Mouse (Mus musculus): ENCODE measurements at regions not wholly inside any gene's neighbourhood (a gene's known extent, or its start where the extent isn't known, plus 50 kb on each side); places are given as distances from the start of the nearest gene placed in this dataset.

DNA sequence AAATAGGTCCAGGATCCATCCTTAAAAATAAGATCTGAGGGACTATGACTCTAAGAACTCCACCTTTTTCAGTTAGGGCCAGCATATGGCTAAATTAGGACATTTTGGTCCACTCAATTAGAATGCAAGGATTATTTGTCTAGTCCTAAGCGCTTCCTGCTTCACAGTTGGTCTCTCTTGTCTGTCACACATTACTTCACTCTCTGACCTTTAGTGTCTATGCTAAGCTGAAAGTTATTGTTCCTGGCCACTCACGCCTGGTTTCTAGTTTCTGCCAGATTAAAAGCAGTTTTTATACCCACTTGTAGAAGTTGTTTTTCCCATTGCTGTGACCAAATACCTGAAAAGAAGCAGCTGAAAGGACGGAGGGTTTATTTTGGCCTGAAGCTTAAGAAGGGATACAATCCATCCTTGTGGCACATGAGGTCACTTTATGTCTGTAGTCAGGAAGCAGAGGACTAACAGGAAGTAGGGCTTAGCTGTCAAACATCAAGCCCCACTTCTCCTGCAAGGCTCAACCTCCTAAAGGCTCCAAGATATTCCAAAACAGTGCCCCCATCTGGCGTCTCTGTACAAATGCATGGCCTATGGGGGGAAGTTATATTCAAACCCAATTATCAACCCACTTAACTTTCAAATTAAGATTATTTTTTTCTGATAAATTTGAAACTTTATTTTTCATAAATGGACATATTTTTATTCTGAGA, 195.3 kb upstream of the Gm5148 start:
- DNase-seq (ENCODE audit: low read depth, low spot score), result peak; percentile 45

DNA sequence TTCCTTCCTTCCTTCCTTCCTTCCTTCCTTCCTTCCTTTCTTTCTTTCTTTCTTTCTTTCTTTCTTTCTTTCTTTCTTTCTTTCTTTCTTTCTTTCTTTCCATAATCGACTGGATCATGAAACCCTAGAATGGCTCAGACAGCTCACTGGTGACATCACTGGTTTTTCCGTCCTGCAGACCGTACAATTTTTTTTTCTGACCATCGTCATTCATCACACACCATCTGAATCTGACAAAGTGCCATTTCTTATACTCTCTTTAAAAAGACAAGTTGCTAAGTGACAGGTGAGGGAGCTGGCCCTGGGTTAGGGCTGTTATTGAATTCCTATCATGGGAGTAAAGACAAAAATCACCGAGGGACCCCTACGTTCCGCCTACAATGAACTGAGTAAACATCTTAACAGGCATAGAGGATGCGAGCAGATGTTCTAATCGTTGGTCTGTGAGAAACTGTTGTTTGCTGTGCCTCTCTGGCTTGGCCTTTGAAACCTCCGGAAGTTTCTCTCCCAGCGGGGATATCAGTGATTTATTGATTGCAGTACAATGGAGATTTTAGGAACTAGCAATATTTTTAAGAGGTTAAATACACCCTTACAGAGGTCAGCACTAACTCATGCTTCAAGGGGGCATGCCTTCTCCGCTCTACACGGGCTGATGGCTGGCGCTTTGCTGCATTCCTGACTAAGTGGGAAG, 192.6 kb upstream of the Gm5148 start:
- DNase-seq (ENCODE audit: low read depth, low spot score), result peak; percentile 22

DNA sequence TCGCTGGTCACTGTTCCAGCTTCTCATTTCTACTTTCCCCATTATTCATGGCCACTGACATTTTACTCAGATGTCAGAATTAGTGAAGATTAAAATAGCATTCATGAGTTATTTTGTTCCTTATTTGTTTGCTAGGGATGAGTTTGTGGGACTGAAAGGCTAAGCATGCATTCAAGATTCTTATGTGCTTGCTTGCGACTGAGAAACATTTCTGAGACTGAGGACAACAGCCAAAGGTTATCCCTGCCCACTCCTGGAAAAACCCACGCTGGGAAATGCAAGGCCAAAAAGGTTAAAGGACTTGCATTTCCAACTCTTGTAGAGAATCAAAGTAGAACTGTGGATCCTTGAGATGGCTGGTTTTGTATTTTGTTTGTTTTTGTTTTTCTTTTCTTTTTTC, 192.0 kb upstream of the Gm5148 start:
- no peak for DNase-seq (ENCODE audit: low read depth, low spot score)

DNA sequence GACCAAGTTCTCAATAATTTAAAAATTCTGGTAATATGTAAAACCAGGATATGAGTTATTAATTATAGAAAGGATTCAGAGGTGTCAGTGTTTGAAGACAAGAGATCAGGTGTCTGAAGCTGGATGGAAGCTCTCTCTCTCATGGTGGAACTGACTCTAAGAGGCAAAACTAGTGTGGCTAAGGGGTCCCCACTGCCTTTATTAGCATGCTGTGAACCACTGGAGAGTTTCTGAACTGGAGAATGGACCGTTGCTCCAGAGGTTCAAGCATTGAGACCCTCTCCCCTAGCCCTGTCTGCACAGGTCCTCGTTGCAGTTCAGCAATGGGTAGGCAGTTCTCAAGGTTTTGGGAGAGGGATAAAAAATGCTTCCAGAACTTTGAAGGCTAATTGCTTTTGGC, 191.4 kb upstream of the Gm5148 start:
- DNase-seq (ENCODE audit: low read depth, low spot score), result no peak

DNA sequence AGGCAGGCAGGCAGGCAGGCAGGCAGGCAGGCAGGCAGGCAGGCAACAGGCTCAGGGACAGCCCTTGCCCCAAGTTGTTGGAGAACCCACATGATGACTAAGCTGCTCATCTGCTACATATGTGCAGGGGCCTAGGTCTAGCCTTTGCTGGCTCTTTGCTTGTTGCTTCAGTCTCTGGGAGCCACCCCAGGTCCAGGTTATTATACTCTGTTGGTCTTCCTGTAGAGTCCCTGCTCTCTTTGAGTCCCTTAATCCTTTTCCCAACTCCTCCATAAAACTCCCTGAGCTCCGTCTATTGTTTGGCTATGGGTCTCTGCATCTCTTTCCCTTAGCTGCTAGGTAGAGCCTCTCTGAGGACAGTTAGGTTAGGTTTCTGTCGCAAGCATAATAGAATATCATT, 189.8 kb upstream of the Gm5148 start:
- DNase-seq (ENCODE audit: low read depth, low spot score), result no peak

DNA sequence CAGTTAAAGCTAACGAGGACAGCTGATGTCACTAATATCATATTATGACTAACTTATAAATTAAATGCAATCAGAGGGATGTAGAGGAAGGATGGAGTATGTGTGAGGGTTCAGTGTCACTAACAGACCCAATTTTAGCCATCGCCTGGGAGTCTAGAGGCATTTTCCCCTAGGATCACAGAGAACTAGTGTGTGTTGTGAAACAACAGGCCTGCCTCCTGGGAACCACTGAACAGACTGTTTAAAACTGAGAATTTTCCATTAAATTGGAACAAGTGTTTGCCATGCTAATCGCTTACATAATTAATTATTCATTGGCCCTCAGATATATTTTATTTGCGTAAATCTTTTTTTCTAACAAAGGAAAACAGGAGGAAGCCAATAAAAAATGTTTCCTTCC, 185.5 kb upstream of the Gm5148 start:
- DNase-seq (ENCODE audit: low read depth, low spot score), result no peak

DNA sequence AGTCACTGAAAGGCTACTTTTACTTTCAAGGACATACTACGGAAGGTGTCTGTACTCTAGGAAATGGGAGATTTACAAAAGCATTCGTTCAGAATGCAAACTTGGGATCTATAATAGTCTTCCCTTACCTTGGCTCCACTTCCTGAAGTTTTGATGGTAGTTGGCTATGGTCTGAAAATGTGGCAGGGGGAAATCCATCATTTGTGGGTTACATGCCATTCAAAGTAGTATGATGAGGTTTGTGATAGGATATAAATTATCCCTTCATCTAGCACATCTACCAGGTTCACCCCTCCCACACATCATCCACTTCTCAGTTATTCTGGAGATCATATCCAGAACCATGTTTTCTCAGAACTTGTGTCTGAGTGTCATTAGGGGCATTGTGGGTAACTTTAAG, 184.7 kb upstream of the Gm5148 start:
- DNase-seq (ENCODE audit: low read depth, low spot score), result no peak

DNA sequence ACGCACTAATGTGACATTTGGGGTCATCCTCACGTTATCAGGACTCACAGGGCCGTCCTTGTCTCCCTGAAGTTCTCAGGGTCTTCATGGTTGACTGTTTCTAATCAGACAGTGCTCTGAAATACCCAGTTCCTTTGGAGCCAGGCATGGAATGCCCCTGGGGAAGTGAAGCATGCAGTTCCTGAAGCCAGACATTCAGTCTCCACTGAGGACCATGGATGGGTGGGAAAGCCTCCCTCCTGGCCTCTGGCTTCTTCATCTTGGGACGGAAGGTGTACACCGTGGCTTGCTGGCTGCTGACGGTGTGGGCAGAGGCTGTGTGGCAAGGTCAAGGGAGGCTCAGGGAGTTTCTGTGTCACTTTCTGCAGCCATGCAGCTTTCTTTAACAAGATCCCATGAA, 184.2 kb upstream of the Gm5148 start:
- DNase-seq (ENCODE audit: low read depth, low spot score), result no peak

DNA sequence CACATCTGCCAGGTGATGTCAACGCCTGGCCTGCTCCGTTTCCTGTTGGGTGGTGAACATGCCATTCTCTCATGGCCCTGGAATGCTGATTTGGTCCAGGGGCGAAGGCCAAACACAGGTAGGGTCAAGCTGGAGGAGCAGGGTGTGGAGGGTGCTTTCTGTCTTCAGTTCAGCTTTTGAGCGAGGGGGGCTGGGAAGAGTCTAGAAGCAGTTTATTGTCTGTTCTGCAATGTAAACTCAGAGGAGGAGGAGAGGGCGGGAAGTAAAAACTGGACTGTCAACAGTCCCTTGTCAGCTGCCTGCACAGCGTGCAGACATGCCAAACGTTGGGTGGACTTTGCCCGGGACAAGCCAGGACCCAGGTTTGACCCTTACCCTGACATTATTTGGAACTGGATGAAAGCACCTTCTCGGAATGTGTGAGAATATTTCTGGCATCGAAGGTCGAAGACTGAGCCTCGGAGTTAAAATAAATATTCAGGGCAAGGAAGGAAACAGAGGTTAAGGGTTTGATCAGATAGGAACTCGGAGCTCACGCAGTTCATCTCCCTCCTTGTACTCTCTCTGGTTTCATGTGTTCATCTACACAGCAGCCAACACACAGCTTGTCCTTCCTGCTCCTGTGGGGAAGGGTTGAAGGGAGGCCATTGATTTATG, 183.3 kb upstream of the Gm5148 start:
- peak; percentile 18 for DNase-seq (ENCODE audit: low read depth, low spot score)

DNA sequence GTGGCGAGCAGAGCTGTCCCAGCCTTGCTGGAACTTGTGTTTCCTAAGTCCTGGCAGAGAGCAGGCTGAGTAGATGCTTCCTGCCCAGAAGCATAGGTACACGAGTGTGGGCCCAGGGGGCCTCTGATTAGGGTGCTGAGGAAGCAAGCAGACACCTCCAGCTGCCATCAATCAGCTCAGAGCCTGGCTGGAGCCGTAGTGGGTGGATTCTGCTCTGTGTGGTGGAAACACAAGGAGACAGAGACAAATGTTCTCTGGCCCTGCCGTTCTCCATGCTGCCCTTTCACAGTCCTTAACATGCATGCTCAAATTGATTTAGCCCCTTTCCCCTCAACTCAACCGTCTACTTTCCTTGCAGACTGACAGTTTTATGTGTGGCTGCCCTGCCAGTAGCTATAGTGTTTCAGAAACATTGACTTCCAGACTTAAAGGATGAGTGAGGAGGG, 182.5 kb upstream of the Gm5148 start:
- peak; percentile 10 for DNase-seq (ENCODE audit: low read depth, low spot score)

DNA sequence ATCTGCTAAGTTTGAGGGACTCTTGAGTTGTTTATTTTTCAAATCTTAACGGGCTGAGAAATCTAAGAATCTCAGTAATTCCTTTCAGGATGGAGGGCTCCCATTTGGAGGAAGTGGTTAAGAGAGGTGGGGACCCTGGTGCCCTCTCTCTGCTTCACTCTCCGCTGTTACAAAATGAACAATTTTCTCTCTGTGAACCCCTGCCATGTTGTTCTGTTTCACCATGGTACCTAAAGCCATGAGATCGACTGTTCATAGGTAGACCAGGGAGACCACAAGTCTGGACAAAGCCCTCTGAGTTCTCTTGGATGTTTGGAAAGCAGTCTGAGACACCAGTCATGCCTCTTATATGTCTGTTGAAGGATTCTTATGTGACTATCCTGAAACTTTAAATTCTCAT, 179.9 kb upstream of the Gm5148 start:
- no peak for DNase-seq (ENCODE audit: low read depth, low spot score)

DNA sequence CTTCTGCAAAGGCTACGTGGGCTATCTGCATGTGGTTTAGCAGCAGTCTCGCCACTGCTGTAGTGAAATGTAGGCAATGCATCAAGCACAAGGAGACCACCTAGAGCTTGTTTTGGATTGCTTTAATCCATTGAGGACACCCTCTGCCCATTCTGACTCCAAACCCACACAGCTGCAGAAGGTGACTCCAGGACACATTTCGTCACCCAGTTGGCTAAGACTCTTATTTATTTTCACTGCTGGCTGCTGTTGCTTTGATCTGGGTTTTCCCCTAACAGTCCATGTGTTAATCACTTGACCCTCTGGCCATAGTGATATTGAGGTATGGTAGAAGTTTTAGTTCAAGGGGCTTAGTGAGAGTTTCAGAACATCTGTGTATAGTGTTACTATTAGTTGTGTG, 179.2 kb upstream of the Gm5148 start:
- DNase-seq (ENCODE audit: low read depth, low spot score), result no peak

DNA sequence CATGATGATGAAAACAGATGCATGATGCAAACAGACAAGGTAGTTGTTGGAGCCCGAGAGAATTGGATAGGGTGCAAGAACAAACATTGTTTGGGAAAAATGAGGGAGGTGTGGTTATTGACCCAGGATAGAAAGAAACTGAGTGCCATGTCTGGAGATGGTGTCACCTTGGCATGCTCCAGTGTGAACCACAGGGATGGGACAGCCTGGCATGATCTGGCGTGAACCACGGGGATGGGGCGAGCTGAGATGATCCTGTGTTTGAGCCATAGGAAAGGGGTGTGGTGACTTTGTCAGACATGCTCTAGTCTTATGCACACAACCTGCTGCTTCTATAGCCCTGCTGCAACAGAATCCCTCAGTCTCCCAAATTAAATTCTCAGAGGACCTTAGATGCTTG, 178.7 kb upstream of the Gm5148 start:
- no peak for DNase-seq (ENCODE audit: low read depth, low spot score)

DNA sequence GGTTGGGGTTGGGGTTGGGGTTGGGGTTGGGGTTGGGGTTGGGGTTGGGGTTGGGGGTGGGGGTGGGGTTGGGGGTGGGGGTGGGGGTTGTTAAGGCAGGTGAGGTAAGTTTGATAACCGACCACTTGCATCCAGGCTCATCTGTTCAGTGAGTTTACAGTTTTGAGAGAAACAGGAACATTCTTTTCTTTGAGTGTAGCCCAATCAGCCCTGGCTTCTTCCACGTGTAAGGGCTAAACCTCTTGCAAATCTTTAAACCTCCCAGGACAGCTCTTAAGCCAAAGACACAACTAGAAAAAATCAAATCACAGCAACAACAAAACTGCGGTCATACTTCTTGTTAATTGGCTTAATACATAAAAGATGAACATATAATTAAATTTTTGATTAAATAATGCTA, 173.1 kb upstream of the Gm5148 start:
- no peak for DNase-seq (ENCODE audit: low read depth, low spot score)

DNA sequence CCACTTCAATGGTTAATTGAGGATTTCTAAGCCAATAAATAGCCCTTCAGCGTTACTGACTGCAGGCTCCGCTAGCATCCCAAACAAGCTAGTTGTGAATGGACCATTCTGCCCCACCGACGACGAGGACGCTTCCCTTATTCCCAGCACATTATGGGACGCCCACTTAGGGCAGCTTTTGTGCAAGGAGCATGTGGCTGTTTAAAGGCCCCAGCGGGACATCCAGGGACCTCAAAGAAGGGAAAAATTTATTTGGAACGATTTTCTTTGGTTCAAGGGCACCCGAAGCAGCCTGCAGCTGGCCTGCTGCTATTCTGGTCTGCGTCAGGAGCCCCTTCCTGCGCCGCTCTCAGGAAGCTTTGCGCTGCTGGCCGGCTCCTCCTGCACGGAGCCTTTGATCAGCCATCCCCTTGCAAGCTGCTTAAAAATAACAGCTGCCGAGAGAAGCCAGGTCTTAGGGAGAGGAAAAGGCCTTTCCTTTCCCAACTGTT, 172.6 kb upstream of the Gm5148 start:
- DNase-seq (ENCODE audit: low read depth, low spot score), result no peak

DNA sequence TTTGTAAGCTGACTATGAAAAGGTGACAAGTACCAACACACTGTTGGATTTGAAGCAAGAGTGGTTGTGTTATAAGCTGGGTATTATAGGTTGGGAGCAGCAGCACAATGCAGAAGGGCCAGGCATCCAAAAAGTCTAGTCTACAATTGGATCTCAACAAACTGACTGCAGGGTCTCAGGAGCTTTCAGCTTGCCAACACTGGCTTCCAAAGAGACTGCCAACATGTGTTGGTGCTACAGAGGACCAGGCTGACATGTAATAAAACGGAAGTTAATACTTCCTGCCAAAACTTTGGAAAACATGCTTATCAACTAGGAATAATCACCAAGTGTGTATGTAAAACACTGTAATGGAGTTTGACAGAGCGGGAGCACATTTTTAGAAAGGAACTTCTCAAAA, 170.3 kb upstream of the Gm5148 start:
- DNase-seq (ENCODE audit: low read depth, low spot score), result no peak

DNA sequence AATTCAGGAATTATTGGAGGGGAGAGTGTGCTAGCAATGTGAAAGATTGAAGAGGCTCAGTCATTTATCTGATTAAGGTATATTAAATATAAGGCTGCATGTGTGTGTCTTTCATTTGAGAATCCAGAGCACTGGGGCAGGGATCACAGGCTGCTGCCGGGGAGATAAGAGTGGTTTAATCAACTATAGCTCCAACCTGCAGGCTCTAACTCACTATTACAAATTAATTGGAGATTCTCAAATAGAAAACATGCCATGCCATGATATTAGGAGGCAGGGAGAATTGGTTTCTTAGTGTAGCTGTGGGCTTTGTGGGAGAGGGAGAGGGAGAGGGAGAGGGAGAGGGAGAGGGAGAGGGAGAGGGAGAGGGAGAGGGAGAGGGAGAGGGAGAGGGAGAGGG, 165.9 kb upstream of the Gm5148 start:
- no peak for DNase-seq (ENCODE audit: low read depth, low spot score)

DNA sequence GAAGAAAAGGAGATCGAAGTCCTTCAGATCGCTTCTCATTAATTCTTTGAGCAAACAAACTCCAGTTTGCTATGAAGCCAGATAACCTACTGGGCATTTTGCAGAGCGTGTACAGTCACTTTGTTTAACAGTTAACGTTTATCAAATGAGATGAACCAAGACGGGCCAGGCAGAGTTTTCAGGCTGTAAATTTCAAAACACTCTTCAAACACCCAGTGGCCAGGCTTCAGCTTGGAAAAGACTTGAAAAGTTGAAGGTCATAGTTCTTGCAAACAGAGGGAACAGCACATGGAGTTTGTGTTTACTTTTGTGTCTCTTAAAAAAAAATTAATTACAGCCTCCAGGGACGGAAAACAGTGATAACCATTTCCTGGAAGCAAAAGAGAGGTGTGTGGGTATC, 164.2 kb upstream of the Gm5148 start:
- no peak for DNase-seq (ENCODE audit: low read depth, low spot score)

DNA sequence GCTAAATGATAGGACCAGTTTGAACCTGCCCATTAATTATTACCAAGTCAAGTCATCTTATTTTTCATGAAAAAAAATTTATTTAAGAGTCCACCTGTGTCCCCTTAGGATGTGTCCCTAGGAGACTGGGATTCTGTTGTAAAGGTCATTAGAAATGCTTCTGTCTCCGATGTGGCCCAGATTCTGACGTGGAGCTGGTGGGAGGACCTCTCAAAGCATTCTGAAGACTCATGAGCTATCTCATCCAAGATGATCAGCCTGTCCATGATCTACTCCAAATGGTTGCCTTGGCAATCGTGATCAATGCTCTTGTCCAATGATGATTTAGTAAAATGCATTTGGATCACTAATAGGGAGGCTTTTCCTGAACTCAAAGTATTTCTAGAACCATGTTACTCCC, 163.4 kb upstream of the Gm5148 start:
- no peak for DNase-seq (ENCODE audit: low read depth, low spot score)

DNA sequence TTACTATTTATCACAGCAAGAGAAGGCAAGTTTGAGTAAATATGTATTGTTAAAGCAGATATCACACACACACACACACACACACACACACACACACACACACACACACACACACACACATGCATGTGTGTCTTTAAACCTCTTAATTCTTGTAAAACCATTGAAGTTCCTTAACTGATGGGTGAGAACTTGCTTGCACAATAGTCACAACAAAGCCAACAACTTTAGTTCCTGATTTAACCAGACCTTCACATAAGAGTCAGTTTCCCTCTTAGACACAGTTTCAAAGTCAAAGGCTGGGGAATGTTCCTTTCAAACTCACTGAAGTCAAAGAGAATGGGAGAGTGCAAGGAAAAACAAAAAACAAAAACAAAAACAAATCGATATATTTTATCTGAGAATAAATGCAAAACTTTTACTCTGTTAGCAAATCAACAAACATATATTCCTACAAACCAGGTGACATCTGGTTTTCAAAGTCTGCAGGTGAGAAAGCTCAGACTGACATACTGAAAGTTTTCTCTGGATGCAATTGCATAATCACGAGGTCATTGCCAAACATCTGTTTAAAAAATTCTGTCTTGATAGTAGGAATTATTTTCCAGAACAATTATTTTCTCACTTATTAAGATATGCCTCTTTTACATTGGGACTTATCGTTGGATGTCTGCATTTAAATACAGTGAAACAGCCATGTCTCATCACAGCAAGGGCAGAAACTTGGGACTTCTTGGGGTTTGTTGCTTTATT, 162.6 kb upstream of the Gm5148 start:
- no peak for DNase-seq (ENCODE audit: low read depth, low spot score)

DNA sequence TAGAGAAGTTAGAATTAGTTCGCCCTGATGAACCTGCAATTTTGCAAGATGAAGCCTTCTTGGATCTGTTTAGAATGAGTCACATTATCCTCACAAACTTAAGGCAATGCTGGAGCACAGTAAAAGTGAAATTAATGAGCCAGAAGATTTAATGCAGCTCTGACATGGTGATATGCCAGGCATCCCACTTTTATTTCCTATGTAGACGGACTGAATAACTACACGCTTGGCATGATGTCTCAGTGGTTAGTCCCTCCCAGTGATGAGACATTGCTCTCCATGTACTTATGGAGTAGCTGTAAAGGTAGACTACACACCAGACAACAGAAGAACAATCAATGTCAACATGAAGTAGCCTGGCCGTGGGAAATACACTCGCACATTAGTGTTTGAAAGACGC, 161.5 kb upstream of the Gm5148 start:
- DNase-seq (ENCODE audit: low read depth, low spot score), result no peak

DNA sequence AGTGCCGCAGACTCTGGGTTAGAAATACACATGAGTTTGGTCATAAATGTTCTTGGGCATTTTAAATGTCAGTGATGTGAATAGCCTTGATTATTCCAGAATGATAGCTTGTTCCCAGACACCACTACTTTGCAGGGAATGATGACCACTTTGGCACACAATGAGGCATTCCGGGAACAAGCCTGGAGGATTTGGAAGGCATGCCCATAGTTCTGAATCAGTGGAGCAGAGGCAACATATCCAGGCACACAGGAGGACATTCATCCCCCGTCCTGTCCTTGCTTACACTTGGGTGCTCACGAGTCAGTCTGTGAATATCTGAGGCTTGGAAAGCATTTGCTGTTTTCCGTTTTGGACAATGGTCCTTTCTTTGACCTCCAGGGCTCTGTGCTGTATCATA, 158.1 kb upstream of the Gm5148 start:
- no peak for DNase-seq (ENCODE audit: low read depth, low spot score)

All from CD4-positive, CD25-positive, alpha-beta regulatory T cell, adult 2 months (primary cell).